Mouse (Mus musculus) effector memory CD4-positive, alpha-beta T cell, adult 7 months (primary cell): ENCODE data around the gene Caap1. TPM values are rescaled to one million over a fixed set of nuclear protein-coding genes. Genes with fewer than 3 reads are reported as not detected.

Source experiments
- polyA plus RNA-seq: library from polyadenylated mRNA; unstranded; fragments of 100-300 nt; shearing (Covaris generic); gene quantifications from one replicate; pipeline ENCODE4 v1.2.1, GENCODE M21; 2017

The Caap1 gene
- polyA plus RNA-seq, result 17.3 TPM

DNA sequence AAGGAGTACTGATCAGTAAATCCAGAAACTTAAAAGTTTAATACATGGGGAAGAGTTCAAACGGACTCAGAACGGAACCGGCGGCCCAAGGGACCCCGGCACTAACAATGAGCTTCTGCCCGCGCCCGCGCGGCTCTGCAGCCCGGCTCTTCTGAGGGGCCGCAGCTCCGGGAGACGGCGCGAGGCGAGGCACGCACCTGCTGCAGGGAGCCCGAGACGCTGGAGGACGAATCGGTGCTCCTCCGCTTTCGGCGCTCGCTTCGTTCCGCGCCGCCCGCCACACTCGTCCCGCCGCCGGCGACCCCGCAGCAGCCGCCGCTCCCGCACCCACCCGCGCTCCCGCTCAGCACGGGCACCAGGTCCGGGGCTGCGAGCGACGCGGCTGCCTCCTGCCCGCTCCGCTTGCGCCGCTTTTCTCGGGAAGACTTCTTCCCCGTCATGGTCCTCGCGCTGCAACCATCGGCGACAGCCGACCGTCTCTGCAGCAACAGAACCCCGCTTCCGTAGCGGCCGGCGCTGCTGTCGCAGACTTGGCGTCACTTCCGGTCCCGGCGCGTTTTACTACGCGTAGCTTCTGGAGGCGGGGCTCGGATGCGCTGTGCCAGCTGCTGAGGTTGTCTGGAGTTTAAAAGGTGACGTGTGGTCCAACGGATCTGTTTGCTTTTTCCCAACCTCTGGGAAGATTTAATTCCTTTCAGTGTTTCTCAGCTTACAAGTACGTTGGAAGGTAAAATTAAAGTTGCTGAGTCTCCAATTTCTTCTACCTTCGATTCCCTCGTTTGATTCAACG is at the start of gene Caap1, which contains the start of gene Gm10306:
Gene Caap1, minus strand, starts transcription at position 532 of the 790 bp plus-strand sequence.
Gene Gm10306, plus strand, starts transcription at position 282 of the 790 bp plus-strand sequence.

DNA sequence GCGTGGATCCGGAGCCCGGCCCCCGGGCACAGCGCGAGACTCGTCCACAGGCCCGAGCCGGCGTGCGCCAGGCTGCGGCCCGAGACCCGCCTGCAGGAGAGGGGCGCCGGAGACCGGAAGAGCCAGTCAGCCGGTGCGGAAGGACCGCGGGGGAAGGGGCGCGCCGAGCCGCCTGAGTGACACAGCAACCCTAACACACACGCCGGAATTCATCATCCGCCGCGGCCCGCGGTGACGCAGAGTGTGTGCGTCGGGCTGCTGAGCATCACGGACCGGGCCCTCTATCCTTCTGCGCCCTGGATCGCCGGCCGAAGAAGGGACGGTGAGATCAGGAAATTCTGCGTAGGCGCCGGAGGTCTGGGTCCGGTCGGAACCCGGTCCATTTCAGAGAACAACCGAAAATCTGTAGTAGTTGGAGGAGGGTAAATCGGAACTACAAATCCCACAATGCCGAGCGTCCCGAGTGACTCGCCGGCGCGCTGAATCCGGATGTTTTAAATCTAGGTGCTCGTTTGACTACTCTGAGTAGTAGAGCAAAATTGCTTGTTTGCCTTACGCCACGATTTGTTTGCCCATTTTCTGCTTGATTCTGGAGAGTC is 46.5 kb upstream of the Caap1 start, which contains the start of gene Plaa:
Gene Plaa, minus strand, starts transcription at position 214 of the 599 bp plus-strand sequence.

Other genes with a start within 250 kb of the Caap1 start
- gene Gm10306, start 250 bp downstream of the Caap1 start, polyA plus RNA-seq, result not detected
- 71.7 TPM for gene Plaa, start 46.4 kb upstream of the Caap1 start, polyA plus RNA-seq
- 1.4 TPM for gene Ift74, start 57.7 kb upstream of the Caap1 start, polyA plus RNA-seq
- not detected for gene Lrrc19, start 93.3 kb upstream of the Caap1 start, polyA plus RNA-seq
- gene Tek, start 182.5 kb upstream of the Caap1 start, polyA plus RNA-seq, result 0.35 TPM